Mouse (Mus musculus): ENCODE measurements around the gene Scn2a.

Scn2a gene

GRCm38 (mm10) chr2:65620556-65621166, at the start of gene Scn2a:
Scn2a (plus strand) TSS chr2:65620771.
- DNase-seq (ENCODE audit: low spot score in 2 of 2) = no peak

- DNase-seq (ENCODE audit: low spot score in 2 of 2) = no peak
Measured at GRCm38 (mm10) chr2:65587679-65588078, 32.9 kb upstream of the Scn2a start.

DNA sequence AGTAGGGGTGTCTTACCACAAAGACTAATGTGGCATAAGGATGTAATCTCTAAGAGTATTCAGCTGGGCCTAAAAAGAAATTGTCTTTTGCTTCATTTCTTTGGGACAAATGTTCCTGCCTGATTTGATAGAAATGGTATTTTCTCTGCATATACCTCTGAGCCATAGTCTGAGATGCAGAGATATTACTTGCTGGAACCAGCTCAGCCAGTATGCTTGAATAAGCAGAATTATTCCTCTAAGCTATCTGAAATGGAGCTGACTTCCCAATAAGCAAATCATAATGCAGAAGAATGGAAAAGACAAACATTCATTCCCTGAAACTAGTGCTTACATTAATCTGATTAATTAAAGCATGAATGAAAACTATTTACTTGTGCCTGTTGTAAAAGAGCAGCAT, 12.8 kb upstream of the Scn2a start:
- DNase-seq (ENCODE audit: low spot score in 2 of 2) = no peak

DNA sequence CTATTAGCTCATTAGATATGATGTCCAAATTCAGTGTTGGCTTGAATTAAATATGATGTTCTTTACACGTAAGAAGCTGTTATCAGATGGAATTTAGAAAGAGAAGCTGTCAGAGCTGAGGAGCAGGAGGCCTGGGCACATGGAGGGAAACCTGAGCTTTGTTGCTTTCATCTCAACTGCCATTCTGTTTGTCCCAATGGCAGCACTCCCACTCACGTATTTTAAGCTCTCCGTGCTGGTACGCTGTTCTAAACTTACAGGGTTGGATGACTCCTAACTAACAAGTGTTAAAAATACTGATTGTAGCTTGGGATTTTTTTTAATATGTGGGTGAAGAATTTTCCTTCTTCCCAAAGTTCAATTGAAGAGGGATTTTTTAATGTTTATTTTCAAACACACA, 8.7 kb upstream of the Scn2a start:
- no peak for DNase-seq (ENCODE audit: low spot score in 2 of 2)

- no peak for DNase-seq (ENCODE audit: low spot score in 2 of 2)
Measured at GRCm38 (mm10) chr2:65619781-65620180, 790 bp upstream of the Scn2a start.

DNA sequence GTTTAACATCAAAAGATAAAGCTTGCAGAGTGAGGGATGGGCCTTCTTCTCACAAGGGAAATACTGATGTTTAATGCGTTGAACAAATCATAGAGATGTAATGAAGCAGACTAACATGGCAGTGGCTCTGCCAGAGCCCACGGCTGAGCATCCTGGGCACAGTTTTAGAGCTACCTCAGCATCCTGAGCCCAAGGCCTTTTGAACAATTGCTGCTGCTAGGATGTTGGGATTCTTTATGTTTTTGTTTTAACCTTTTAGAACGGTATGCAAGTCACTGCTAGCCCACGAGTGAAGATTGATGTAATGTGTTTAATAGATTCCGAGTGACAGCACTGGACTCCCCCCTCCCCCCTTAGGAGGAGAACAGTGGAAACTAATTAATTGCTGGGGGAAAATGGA, 683 bp downstream of the Scn2a start:
- DNase-seq (ENCODE audit: low spot score in 2 of 2) = no peak

- no peak for DNase-seq (ENCODE audit: low spot score in 2 of 2)
Measured at GRCm38 (mm10) chr2:65621838-65622237, 1.3 kb downstream of the Scn2a start.

DNA sequence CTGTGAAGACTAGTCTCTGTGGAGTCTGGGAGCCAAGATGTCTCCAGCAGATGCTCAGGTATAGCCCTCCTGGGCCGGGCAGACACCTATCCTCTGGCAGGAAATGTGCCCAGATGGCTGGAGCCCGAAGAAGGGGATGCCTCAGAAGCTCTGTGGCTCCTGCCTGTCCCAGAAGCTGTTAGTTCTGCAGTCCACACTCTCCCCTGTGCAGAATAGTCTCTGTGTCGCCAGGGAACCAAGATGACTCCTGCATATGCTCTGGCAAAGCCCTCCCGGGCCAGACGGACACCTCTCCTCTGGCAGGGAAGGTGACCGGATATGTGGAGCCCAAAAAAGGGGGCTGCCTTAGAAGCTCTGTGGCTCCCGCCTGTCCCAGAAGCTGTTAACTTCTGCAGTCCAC, 32.1 kb downstream of the Scn2a start:
- no peak for DNase-seq (ENCODE audit: low spot score in 2 of 2)

DNA sequence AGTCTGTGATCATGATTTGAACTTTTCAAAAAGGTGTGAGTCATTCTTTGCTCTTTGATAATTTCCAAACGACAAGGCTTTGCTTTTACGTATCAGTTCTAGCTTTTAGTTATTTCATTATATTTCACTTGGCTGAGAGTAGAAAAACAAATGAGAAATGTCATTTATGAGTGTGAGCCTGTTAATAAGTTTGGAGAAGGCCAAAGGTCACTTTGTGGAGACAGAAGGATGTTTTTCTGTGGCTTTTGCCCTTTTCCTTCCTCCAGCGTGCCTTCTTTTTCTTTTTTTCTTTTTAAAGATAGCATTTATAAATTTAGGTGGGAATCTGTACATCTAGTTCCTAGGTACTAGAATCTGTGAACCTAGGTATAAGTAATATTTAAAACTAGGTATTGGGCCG, 36.5 kb downstream of the Scn2a start:
- DNase-seq (ENCODE audit: low spot score in 2 of 2) = no peak

GRCm38 (mm10) chr2:65658430-65658829, 37.9 kb downstream of the Scn2a start:
- DNase-seq (ENCODE audit: low spot score in 2 of 2) = no peak

- DNase-seq (ENCODE audit: low spot score in 2 of 2) = no peak
Measured at GRCm38 (mm10) chr2:65663892-65664291, 43.3 kb downstream of the Scn2a start.

DNA sequence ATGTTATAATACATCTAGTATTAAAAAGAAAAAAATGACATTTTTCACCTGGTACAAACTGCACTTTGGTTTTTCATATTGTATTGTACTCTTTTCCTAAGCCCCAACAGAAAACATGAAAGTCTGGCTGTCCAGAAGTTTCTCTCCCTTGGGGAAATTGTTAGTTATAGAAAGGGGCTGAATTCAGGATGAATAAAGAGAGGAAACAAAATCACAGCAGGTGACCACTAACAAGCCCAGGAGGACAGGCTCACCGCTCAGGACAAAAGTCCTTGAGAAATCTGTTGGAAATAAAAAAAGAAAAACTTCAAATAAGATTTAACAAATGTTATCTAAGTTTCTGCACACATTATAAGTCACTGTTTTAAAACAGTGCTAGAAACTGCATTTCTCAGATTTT, 43.9 kb downstream of the Scn2a start:
- DNase-seq (ENCODE audit: low spot score in 2 of 2) = no peak

DNA sequence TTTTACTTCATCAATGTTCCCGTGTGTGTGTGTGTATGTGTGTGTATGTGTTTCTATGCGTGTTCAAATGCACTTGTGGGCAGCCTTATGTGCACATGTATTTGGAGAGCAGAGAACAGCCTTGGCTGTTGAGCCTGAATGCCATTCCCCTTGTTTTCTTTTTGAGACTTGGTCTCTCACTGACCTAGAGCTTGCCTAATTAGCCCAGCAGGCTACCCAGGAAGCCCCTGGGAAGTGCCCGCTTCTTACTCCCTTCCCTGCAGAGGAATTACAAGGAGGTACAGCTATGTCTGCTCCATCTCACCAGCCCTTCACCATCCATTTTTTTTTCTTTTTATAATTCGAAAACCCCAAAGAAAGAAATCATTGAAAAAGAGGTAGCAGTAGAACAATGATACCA, 44.6 kb downstream of the Scn2a start:
- DNase-seq (ENCODE audit: low spot score in 2 of 2) = no peak

DNA sequence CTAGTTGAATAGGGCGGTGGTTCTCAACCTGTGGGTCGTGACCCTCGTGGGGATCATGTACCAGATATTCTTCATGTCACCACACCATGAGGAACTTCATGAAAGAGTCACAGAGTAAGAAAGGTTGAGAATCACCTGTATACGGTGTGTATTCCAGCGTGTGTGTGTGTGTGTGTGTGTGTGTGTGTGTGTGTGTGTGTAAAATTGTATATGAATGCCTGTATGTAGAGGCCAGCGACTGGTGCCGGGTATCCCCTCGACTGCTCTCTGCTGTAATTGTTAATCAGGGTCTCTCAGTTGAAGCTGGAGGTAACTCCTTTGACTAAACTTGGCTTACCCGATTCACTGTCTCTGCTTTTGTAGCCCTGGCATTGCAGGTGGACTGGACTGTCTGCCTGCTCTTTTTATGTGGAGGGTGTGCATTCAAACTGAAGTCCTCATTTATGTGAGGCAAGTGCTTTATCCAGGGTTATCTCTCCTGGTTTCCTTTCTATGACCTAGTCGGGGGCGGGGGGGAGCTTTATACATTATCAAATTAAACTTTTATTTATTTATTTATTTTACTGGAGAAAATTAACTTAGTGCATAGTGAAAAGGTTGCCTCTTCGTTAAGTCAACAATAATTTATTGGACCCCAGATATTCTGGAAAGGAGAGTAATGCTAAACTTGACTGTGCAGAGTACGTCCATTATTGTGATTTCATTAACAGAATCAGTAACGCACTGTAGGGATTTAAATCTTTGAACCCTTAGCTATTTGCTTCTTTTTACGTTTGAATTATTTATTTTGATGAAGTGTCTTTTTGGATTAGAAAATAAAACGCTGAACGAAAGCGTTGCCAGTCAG, 47.2 kb downstream of the Scn2a start:
- no peak for DNase-seq (ENCODE audit: low spot score in 2 of 2)

GRCm38 (mm10) chr2:65668437-65669135, 48.0 kb downstream of the Scn2a start:
- no peak for DNase-seq (ENCODE audit: low spot score in 2 of 2)

GRCm38 (mm10) chr2:65669561-65669960, 49.0 kb downstream of the Scn2a start:
- no peak for DNase-seq (ENCODE audit: low spot score in 2 of 2)

GRCm38 (mm10) chr2:65670153-65670817, 49.7 kb downstream of the Scn2a start:
- DNase-seq (ENCODE audit: low spot score in 2 of 2) = no peak

DNA sequence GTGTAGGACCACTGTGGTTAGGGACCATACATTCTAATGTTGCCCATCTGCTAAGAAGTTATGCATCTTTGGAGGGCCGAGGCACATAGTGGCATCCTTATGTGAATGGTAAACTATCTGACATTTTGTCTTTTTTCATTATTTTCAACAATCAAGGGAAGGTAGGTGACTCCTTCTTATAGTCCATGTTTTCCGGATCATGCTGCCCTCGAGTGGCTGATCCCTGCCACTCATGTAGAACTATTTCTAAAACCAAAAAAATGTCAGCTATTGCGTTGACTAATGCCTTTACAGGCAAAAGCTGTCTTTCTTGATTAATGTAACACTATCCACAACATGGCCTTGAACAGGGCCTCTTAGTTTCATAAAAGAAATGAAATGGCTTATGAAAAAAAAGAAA, 59.0 kb downstream of the Scn2a start:
- DNase-seq (ENCODE audit: low spot score in 2 of 2) = no peak

DNA sequence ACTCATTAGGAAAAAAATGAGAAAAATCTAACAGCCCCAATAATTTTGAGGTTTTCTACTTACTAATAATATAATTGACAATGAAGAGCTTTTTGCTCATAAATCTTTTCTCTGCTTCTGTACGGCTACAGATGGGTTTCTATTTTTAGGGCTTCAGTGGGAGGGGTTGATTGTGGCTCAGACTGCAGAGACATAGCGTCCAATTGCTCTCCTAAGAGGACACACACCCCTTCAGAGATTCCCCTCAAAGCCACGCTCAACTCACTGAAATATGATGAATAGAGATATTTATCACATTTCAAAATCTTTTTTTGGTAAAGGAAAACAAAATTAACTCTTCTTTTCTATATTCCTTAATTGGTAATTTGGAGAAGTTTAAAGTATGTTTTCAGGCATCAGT, 64.6 kb downstream of the Scn2a start:
- no peak for DNase-seq (ENCODE audit: low spot score in 2 of 2)

GRCm38 (mm10) chr2:65690456-65691184, 70.0 kb downstream of the Scn2a start:
- no peak for DNase-seq (ENCODE audit: low spot score in 2 of 2)

DNA sequence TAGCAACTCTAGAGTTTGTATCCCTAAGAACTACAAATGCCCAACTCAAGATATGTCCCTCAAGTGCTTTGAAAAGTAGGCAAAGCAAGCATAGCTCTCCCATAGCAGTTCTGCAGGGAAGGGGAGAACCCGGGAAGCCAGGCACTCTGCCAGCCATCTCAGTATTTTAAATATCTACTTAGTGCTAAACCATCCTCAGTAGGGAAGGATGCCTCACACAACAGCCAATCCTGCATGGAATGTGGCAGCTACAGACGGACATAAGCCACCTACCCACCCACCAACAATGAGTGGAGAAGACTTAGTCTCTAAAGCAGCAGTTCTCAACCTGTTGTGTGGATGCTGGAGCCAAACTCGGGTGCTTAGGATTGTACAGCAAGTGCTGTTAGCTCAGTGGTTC, 73.9 kb downstream of the Scn2a start:
- no peak for DNase-seq (ENCODE audit: low spot score in 2 of 2)

DNA sequence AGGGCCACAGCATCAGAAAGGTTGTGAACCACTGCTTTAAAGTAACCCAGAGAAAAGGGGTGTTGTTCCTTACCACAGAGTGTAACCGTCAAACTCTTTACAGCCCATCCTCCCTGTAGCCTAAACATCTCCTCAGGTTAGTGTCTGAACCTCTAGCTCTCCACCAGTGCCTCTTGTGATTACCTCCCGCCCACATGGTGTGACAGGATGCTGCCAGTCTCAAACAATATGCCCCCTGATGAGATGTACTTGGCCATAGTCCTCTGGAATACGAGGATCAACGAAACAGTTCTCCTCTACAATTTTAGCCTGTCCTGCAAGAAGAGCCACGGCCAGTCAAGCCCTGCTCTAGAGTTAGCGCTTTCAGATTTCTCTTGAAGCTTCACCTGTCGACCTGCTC, 74.5 kb downstream of the Scn2a start:
- DNase-seq (ENCODE audit: low spot score in 2 of 2) = no peak
